Mouse (Mus musculus): ENCODE measurements at regions not wholly inside any gene's neighbourhood (a gene's known extent, or its start where the extent isn't known, plus 50 kb on each side); places are given as distances from the start of the nearest gene placed in this dataset.

- TF ChIP-seq POLR2A (IDR thresholded peaks at IDR 0.05; ENCODE audit: low read depth, low read length) (no peak), ZKSCAN1 (IDR thresholded peaks at IDR 0.05; ENCODE audit: borderline replicate concordance, low read depth, low read length) (no peak), MAX (IDR thresholded peaks at IDR 0.05; ENCODE audit: low read length) (no peak)
Measured at GRCm38 (mm10) chr5:111796889-111797288, 63.2 kb downstream of the Gm26897 start.

Data from CH12.LX (cell line).